Mouse (Mus musculus) ovary, postnatal 14 days (tissue): Measurements from ENCODE around the gene Slc25a16.

Experiments
- DNase-seq: peaks from one replicate; pipeline ENCODE4 v3.0.0; 2022; ENCODE audit warnings: low spot score

Gene Slc25a16

DNA sequence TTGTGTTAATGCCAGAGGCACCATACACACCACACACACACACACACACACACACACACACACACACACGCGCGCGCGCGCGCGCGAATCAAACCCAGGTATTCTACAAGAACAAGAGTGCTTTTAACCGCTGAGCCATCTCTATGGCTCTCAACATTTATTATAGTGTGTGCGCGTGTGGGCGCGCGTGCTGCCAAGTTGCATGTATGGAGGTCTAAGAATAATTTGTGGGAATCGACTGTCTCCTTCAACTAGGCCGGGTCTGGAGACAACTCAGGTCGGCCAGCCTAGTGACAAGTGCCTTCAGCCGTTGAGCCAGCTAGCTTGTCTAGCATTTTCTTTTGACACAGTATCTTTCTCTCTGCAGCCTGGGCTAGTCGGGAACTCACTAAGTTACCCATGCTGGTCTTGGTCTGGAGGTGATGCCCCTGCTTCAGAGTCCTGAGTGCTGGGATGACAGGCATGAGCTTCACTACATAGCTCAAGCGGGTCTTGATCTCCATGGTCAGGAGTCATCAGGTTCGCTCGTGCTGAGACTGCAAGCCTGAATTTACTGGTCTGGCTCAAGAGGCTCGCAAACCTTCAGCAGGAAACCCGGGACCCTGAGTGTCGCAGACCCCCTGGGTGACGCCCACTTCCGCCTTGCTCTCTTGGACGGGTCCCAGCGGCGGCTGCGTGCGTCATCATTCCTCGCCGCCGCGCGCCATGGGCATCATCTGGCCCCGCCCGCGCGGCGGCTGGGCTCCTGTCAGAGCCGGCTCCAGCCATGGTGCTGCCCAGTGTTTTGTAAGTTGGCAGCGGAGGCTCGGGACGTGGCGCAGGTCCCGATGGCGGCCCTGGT is at the start of gene Slc25a16:
Gene Slc25a16 (plus strand): TSS at position 709 of the 841 bp plus-strand sequence.
- peak; percentile 92 for DNase-seq

GRCm38 (mm10) chr10:62874828-62875227 is 45.6 kb upstream of the Slc25a16 start:
- no peak for DNase-seq

- no peak for DNase-seq
These were observed 44.9 kb upstream of the Slc25a16 start for GRCm38 (mm10) chr10:62875565-62875964.

DNA sequence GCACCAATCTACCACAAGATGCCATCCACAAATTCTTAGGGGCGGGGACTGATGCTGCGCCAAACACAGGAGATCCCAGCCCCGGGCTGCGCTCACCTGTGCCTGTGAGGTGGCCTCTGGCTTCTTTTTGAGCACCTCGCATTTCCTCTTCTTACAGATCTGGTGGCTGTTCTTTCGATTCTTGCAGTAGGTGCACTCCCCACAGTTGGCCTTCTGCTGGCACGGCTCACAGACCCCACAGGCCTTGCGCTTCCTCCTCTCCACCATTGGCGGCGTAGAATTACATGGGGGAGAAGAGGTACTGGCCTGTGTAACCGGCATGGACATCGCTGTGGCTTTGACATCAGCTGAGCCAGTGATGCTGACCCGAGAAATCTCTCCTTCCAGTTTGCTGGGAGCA is 42.4 kb upstream of the Slc25a16 start:
- DNase-seq: no peak

- no peak for DNase-seq
These were observed 39.2 kb upstream of the Slc25a16 start for GRCm38 (mm10) chr10:62881211-62881610.

DNA sequence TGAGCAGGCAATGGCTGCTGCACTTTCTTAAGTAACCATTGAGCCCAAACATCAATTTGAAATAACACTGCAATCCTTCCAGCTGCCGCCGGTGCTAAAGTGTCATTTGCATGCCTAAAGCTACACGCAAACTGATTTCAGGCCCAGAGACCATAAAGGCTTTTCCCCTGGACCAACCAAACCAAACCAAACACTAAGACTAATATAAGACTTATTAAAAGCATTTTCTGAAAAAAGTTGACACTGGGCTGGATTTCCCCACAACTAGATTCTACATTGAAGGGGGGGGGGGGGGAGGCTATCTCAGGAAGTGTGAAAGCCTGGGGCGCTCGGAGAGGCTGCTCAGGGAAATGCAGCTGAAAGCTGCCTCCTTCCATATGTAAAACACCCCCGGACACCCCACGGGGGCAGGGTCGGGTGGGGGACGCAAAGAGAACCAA is 36.5 kb upstream of the Slc25a16 start:
- no peak for DNase-seq

DNA sequence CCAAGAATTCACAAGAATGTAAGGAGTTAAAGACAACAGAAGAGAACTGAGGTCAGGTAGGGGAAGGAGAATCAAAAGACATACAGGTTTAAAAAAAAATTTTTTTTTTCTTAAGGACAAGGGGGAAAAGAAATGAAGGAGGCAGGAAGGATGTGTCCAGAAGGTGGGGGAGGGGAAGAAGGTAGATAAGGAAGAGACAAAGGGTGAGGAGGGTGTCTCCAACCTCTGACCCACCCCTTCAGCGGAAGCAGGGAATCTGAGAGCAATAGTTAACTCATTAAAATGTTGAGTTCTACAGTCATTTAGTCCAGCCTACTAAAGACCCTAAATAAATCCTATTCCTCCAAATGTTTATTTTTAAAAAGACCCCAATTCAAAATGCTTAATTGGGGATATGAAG is 35.9 kb upstream of the Slc25a16 start:
- no peak for DNase-seq

DNA sequence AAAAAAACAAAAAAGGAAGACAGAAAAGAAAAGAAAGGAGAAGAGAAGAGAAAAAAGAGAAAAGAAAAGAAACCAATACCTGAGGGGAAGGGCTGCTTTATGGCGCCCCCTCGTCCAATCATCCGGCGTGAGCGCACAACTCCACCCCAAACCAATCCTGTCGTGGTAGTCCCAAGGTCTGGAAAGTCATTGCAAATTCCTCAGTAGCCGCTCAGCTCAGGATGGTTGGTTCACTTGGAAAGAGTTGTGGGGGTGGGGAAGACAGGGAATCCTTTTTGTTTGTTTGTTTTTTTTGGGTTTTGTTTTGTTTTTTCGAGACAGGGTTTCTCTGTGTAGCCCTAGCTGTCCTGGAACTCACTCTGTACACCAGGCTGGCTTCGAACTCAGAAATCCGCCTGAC is 35.0 kb upstream of the Slc25a16 start:
- DNase-seq: no peak

DNA sequence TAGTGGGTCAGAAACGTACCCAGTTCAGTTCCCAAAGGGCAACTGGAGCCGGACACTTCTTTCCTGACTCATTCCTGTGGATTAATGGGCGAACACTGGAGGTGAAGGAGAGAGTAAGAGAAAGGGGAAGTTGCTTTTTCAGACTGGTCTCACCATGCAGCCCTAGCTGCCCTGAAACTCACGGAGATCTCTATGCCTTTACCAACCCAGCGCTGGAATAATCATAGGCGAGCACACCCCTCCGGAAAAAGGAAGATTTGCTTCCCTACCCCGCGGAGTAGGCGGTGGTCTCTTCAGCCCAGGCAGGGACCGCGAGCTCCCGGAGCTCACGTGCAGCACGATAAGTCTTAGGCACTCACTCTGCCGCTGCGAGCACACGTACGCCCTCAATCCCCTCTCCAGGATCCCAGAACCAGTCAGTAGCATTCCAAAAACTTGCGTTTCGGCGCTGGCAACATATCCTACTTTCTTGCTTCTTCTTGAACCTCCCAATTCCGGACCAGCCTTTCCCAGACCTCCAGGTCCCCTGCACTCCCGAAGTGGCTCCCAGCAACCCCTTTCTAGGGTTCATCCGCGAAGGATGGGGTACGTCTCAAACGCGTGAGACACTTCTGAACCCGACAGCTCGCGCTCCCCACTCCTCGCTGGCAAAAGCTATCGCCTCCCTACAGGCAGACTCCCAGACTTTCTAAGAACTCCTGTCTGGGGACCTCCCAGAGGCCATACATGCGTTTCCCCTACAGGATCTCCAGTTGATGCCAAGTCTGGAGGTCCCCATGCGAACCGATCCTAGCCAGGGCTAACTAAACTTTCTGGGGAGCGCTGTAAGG is 34.2 kb upstream of the Slc25a16 start:
- DNase-seq: peak; percentile 6

DNA sequence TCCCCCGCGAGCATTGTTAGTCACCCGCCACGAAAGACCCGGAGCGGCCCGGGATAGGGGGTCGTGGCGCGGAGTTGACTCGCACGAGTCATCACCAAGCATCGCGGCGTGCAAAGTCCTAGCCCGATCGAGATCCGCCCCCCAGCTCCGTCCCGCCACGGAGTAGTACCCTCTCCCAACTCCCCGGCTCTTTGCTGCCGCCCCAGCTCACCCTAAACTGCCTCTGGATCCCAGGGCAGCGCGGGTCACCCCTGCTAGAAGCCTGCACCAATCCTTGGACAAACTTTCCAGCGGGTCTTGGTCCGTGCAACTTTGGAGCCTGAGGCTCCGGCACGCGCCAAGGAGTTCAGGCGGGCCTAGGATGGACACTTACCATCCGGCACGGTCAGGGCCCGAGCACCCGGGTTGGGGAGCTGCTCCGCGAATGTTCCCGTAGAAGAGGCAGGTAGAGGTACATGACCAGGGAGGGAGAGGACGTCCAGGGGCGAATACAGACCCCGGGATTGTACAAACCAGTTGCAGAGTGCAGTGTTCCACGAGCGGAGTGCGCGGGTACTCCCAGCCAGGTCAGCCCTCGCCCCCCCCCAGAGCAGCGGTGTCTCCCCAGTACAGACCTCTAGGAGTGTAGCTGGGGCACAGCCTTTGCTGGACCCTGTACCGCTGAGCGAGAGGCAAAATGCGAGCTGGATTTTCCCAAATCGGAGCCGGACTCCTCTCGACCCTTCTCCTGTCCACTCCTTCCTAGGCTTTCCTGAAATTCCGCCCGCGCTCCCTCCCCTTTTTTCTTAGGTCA is 33.4 kb upstream of the Slc25a16 start:
- DNase-seq: peak; percentile 66

- no peak for DNase-seq
These were observed 29.4 kb upstream of the Slc25a16 start for GRCm38 (mm10) chr10:62891025-62891424.

DNA sequence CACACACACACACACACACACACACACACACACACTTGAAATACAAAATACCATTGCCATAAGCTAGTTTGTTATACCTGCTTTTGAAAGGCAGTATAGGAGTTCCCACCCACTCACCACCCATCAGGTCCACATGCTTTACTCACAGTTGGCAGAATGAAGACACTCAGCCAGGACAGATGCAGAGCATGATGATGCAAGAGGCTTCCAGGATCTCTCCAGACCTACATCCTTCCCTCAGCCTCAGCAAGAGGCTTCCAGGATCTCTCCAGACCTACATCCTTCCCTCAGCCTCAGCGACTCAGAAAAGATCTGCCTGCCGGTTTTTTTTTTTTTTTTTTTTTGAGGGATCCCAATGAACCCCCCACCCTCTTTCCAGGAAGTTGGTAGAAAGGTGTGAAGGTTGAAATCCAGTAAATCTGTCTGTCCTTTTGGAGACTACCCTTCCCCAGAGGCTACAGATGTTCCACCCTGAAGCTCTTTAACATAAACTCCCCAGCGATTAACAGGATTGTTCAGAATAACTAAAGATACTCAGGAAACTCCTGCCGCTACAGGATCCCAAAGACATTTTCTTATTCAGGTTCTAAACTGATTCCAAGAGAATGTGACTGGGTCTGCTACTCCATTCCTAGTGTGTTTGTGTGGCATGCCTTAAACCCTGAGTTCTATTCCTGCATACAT is 27.7 kb upstream of the Slc25a16 start:
- DNase-seq: no peak

DNA sequence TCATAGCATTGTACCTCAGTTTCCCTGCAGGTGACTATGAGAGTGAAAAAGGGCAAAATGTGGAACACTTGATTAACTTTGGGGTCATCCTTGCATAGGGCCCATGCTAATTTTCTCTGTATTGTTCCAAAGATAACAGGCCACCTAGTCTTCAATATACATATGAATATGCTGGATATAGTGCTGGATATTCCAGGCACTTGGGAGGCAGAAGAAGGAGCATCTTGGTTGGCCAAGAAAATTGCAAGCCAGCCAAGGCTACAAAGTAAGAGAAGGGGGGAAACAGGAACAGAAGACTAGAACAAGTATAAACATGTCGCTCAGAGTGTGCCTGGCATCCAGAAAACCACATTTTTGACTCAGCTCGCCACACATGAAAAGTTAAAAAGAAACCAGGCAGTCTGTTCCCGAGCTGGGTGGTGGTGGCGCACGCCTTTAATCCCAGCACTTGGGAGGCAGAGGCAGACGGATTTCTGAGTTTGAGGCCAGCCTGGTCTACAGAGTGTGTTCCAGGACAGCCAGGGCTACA is 27.0 kb upstream of the Slc25a16 start:
- DNase-seq: no peak

GRCm38 (mm10) chr10:62894447-62894846 is 26.0 kb upstream of the Slc25a16 start:
- no peak for DNase-seq

DNA sequence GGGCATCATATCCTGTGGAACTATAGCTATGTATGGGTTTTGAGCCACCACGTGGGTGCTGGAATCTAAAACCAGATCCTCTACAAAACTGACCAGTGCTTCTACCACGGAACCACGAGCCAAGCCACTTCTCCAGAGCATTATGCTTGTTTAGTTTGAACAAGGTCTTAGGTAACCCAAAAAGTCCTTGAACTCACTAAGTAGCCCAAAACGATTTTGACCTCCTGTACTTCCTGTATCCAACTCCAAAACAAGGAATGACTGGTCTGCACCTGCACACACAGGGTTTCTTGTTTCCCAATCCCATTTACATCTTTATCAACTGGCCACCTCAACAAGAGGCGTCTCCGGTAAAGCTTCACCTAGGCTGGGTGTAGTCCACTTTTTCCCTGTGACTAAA is 25.0 kb upstream of the Slc25a16 start:
- DNase-seq: no peak

GRCm38 (mm10) chr10:62896035-62896434 is 24.4 kb upstream of the Slc25a16 start:
- DNase-seq: no peak

- DNase-seq: no peak
These were observed 23.7 kb upstream of the Slc25a16 start for GRCm38 (mm10) chr10:62896774-62897173.

DNA sequence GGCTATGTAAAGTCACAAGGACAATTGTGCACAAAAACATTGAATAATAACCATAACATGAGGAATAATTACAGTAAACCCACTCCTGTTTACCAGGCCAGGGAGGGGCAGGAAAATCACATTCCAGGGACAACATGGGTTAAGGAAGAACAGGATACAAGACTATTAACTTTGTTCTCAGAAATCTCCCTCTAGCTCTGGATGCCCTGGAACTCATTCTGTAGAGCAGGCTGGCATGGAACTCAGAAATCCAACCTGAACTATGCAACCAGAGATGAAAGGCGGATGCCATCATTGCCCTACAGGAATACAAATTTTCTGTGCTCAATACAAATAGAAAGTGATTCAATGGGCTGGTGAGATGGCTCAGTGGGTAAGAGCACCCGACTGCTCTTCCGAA is 23.0 kb upstream of the Slc25a16 start:
- DNase-seq: no peak

- no peak for DNase-seq
These were observed 22.4 kb upstream of the Slc25a16 start for GRCm38 (mm10) chr10:62898061-62898460.

DNA sequence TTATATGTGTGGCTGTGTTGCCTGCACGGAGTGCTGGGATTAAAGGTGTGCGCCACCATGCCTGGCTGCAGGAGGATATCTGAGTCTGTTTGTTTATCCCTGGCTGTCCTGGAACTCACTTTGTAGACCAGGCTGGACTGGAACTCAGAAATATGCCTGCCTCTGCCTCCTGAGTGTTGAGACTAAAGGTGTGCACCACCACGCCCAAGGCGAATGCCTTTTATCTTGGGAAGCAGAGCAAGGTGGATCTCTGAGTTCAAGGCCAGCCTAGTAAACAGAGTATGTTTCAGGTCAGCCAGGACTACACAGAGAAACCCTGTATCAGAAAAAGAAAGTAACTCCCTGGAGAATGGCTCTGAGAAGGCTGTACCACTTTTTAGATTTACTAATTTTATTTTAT is 20.3 kb upstream of the Slc25a16 start:
- DNase-seq: no peak

DNA sequence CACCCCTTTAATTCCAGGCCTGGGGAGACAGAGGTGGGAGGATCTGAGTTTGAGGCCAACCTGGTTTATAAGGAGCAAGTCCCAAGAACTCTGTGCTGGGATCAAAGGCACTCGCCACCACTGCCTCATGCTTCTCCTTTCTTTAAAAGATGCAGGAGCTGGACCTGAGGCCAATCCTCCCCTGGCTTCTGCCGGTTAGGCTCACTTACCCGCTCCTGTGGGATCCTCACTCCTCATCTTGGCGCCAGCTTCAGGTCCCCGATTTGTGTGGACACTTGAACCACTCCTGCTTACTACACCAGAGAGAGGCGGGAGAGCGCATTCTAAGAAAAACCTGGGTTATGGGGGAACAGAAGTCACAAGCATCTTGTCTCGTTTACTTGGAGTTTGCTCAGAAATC is 18.6 kb upstream of the Slc25a16 start:
- DNase-seq: no peak
